Mouse (Mus musculus): ENCODE data around the gene Sugp1.

DNA sequence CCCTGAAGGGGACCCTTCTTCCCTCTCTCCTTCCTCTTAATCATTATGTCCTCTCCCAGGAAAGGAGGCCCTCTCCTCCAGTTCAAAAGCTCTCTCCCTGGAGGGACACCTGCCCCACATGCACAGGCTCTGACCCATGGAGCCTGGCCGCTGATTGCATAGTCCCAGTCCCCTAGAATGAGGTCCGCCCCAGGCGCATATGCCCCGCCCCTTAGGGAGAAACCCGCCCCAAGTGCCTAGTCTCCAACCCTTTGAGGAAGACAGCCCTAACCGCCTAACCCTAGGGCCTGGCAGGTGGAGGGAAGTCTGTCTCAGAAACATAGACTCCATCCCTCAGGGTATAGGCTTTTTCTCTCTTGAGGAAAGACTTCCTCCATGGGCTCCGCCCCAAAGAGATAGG is 44.6 kb downstream of the Sugp1 start:
- TF ChIP-seq GATA1 (IDR thresholded peaks at IDR 0.05; ENCODE audit: low read length) (no peak), TAL1 (IDR thresholded peaks at IDR 0.05; ENCODE audit: low read length) (no peak)
